Mouse (Mus musculus): ENCODE data around the gene Gtpbp1.

The Gtpbp1 gene

DNA sequence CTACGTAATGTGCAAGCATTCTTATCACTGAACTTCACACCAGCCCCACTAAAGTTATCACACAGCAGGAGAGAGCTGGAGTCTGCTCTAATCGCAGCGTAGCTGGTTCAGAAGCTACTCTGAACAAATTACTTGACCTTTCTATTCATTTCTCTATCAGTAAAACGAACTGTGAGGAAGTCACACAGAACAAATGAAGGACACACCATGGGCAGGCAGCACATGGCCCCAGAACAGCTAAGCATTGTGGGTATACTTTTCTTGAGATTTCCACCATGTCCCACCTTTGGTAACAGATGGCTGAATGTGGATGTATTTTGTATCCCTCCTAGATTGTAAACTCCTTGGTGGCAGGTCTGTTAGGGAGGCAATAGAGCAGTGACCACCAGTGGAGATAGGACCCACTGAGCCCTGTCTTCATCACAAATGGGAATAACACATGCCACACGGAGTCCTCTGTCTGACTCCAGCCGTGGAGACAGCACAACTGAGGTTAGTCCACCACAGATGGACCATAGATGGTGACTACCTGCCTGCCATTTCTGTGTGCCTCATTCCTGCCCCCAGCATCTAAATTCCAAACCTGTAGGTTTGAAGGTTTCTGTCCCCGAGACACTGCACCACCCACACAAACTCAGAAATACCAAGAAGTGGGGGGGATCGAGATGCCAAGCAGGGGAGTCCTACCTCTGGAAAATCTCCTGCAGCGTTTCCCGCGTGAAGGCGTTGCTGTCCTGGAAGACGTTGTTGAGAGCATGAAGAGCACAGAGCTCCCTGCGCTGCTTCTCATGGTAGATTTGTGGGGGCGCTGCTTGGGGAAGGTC, 4.4 kb upstream of the Gtpbp1 start:
- DNase-seq (ENCODE audit: low spot score) = no peak

DNA sequence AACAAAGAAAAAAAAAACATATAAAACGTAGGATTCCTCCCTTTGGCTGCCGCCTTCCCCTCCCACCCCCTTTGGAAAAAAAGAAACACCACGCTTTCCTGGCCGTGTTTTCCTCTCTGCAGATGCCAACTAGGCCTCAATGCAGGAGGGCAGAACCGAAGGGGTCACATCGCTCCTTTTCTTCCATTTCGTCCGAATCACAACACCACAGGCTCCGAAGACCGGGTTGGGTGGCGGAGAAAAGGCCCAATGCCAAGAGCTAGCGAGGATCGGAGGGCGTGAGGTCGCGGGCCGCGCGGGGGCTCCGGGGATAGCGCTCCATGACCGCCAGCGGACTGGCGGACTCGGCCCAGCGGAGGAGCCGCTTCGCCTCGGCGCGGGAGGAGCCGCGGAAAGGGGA, 3.5 kb upstream of the Gtpbp1 start:
- peak; percentile 12 for DNase-seq (ENCODE audit: low spot score)

DNA sequence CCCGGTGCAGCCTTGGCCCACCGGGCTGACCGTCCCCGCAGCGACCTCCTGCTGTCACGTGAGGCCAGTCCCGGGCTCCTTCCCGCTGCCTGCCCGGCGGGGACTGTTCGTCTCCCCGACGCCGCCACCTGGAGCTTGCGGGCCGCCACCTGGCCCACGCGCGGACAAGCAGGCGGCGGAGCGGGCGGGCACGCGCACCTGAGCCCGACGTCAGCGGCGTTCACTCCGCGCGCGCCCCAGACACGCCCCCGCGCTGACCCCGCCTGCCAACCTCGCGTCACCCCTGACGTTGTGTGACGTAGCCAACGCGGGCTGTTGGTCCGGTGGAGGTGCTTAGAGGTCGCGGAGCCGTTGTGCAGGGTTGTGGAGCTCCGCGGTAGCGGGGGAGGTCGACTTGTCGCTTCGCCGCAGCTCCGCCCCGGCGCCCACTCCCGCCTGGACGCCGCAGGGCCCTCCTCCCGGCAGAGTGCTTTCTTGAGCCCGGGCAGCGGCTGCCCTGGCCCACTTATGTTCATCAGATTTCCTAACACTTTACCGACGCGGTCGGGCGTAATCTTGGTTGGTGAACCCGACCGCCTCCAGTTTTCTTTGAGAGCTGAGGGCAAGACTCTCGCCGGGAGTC, 2.9 kb upstream of the Gtpbp1 start, which contains the start of gene Josd1:
Josd1 (minus strand) TSS at position 274 of the 622 bp plus-strand sequence.
- peak; percentile 95 for DNase-seq (ENCODE audit: low spot score)

GRCm38 (mm10) chr15:79688268-79688956, 2.2 kb upstream of the Gtpbp1 start:
- DNase-seq (ENCODE audit: low spot score) = no peak

DNA sequence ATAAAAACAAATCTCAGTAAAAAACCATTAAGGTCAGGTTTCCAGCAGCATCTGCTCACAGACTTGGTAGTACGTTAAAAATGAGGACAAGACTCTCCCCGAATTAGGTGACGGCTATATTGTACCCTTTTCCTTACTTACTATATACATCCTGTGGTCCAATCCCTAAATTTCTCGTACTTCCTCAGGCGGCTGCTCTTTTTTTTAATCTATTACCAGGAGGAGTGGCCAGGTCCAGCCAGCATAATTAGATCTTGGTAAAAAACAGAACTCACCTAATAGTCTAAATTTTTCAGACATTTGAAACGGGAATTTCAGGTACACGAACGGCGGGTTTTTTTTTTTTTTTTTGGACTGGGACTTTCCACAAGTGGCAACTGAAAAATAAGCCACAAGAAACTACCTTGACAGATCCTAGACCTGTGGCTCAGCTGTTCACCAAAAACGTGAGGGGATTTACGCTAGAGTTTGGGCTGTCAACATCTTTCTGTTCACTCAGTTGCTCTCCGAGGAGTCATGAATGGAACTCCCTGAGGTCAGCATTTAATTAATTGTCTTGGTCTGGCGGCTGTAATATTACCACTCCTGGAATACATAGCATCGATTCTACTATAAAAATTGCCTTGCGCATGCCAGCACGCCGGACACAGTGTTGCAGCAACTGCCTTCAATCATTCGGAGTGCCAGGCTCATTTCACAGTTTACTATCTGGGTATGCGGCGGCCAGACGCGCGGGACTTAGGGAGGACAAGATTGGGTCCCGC, 801 bp upstream of the Gtpbp1 start:
- DNase-seq (ENCODE audit: low spot score) = no peak

GRCm38 (mm10) chr15:79691023-79691508, 421 bp downstream of the Gtpbp1 start:
- peak; percentile 12 for DNase-seq (ENCODE audit: low spot score)

- DNase-seq (ENCODE audit: low spot score) = no peak
Measured at GRCm38 (mm10) chr15:79692334-79692733, 1.7 kb downstream of the Gtpbp1 start.

GRCm38 (mm10) chr15:79693740-79694139, 3.1 kb downstream of the Gtpbp1 start:
- DNase-seq (ENCODE audit: low spot score) = peak; percentile 37

DNA sequence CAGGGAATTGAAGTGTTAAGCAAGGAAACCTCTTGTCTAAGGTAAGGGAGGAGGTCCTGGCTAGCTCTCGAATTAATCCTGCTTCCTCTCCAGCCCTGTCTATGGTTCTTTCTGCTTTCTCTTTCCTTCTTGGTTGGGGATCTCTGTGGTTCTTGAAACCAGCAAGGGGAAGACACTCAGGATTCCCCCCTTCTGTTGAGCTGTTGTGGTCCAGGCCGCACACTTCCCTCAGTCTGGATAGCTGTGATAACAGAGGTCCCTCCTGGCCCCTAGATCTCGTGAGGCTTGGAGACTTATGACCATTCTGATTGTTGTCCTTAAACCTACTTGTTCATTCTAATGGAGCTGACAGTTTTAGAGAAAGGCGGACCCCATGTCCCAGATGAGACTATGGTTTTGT, 3.9 kb downstream of the Gtpbp1 start:
- no peak for DNase-seq (ENCODE audit: low spot score)

- no peak for DNase-seq (ENCODE audit: low spot score)
Measured at GRCm38 (mm10) chr15:79695516-79695915, 4.9 kb downstream of the Gtpbp1 start.

GRCm38 (mm10) chr15:79696508-79696907, 5.9 kb downstream of the Gtpbp1 start:
- no peak for DNase-seq (ENCODE audit: low spot score)

DNA sequence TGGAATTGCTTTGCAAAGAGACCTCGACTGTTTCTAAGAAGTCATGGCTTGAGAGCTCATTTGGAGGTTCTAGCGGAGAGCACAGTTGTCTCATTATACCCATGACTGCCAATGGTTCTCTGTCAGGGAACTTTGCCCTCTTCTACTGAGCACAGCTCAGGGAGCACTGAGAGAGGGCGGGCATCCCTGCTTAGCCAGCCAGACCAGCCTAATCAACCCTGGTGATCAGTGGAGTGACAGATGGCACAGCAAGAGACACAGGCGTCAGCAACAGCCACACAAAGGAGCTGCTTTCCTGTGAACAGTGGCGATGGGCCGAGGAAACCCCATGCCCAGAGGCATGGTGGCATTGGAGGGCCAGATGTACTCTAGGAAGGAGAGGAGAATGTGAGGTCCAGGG, 6.4 kb downstream of the Gtpbp1 start:
- no peak for DNase-seq (ENCODE audit: low spot score)

DNA sequence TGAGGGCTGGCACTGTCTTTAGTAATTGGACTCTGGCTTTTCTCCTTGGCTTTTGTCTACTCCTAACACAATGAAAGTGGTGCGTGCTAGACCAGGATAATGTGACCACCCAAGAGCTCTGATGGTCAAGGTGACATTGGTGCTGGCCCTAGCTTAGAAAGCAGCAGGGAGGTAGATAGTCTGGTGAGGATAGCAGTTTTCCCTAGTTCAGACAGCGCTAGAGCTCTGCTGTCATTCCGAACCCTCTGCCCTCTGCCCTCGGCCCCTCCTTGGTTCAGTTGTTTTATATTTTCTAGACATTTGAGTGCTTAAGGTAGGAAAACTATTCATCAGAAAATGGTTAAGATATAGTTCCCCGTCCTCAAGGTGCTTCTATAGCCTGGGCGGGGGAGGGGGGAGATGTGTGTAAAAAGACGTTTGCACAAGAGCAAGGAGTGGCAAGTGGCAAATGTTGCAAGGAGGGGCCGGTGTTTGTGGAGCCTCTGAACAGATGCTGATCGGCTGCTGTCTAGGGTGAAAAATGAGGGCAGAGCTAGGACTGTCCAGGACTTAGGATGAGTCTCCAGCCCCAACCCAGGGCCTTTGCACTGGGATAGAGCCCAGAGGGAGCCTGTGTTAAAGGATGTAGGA, 7.0 kb downstream of the Gtpbp1 start:
- no peak for DNase-seq (ENCODE audit: low spot score)

DNA sequence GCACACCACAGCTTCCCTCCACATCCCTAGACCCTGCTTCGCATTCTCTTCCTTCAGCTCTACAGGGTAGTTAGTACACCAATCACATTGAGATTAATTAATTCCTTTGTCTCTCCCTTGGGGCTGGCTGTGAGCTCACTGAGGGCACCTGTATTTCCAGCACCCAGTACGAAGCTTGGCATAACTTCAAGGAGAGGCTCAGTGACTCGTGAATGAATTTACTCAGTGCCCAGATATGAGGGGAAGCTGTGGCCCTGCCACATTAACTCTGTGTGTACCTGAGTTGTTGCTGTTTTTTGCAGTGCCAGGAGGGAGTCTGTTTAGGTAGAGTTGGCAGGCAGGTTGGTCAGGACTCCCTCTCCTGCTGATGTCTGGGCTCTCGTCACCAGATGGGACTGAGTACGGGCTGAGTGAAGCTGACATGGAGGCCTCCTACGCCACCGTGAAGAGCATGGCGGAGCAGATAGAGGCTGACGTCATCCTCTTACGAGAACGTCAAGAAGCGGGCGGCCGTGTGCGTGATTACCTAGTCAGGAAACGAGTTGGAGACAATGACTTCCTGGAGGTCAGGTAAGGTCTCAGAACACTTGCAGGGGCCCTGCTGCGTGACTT, 16.1 kb downstream of the Gtpbp1 start:
- DNase-seq (ENCODE audit: low spot score) = no peak

DNA sequence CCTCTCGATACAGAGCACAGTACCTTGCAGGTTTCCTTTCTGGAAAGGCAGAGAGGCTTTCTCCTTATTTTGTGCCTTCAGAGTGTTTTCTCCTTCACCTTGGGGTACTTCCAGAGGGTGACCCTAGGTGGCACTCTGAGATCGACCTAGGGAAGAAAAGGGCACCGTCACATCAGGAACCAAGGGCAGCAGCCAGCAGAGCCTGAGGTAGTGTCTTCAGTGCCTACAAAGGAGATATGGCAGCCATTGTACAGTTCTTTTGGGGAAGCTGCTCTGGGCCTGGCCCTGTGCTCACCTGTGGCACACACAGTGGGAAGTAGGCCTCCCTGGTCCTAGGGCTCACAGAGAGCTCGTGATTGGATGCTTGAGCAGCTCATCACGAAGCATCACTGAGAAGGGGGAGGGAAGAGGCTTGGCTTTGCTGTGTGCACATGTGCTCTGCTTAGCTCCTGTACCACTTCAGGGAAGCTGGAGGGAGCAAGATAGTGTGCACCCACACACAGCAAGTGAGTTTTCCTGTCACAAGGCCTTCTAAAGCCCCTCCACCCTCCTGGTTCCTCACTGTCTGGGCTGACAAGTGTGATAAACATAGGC, 17.7 kb downstream of the Gtpbp1 start:
- DNase-seq (ENCODE audit: low spot score) = no peak

GRCm38 (mm10) chr15:79715646-79716045, 25.0 kb downstream of the Gtpbp1 start:
- DNase-seq (ENCODE audit: low spot score) = no peak

GRCm38 (mm10) chr15:79716710-79717109, 26.1 kb downstream of the Gtpbp1 start:
- no peak for DNase-seq (ENCODE audit: low spot score)

GRCm38 (mm10) chr15:79720267-79720666, 29.6 kb downstream of the Gtpbp1 start:
- no peak for DNase-seq (ENCODE audit: low spot score)

GRCm38 (mm10) chr15:79720796-79721195, 30.2 kb downstream of the Gtpbp1 start:
- no peak for DNase-seq (ENCODE audit: low spot score)

- peak; percentile 33 for DNase-seq (ENCODE audit: low spot score)
Measured at GRCm38 (mm10) chr15:79723439-79723838, 32.8 kb downstream of the Gtpbp1 start.
